Mouse (Mus musculus): ENCODE data around the gene Cnot6. TPM values are rescaled to one million over a fixed set of nuclear protein-coding genes. Genes with fewer than 3 reads are reported as not detected.

Cnot6 gene
- 90.1 TPM for polyA plus RNA-seq (2017; shearing (Covaris generic))

GRCm38 (mm10) chr11:49712555-49713335 lies at the start of gene Cnot6:
Gene Cnot6 (minus strand): TSS chr11:49712723.

GRCm38 (mm10) chr11:49663310-49663709 lies 49.2 kb downstream of the Cnot6 start, which contains the start of gene Scgb3a1:
Gene Scgb3a1 (plus strand): TSS chr11:49663610.

Other genes starting within 250 kb of the Cnot6 start
- gene Olfr1386, start 247.7 kb downstream of the Cnot6 start, polyA plus RNA-seq (2017; shearing (Covaris generic)): not detected
- gene Olfr1385, start 223.7 kb downstream of the Cnot6 start, polyA plus RNA-seq (2017; shearing (Covaris generic)): 0.05 TPM
- not detected for gene Olfr1384, start 206.0 kb downstream of the Cnot6 start, polyA plus RNA-seq (2017; shearing (Covaris generic))
- gene Olfr1383, start 193.1 kb downstream of the Cnot6 start, polyA plus RNA-seq (2017; shearing (Covaris generic)): not detected
- not detected for gene Olfr1382, start 184.5 kb downstream of the Cnot6 start, polyA plus RNA-seq (2017; shearing (Covaris generic))
- gene Olfr1381, start 169.3 kb downstream of the Cnot6 start, polyA plus RNA-seq (2017; shearing (Covaris generic)): not detected
- not detected for gene Olfr1380, start 155.8 kb downstream of the Cnot6 start, polyA plus RNA-seq (2017; shearing (Covaris generic))
- 0.02 TPM for gene Flt4, start 103.5 kb downstream of the Cnot6 start, polyA plus RNA-seq (2017; shearing (Covaris generic))
- 0.77 TPM for gene Scgb3a1, start 49.1 kb downstream of the Cnot6 start, polyA plus RNA-seq (2017; shearing (Covaris generic))
- gene Gfpt2, start 81.5 kb upstream of the Cnot6 start, polyA plus RNA-seq (2017; shearing (Covaris generic)): 2.1 TPM
- 84.9 TPM for gene Mapk9, start 134.0 kb upstream of the Cnot6 start, polyA plus RNA-seq (2017; shearing (Covaris generic))
- gene Rasgef1c, start 189.1 kb upstream of the Cnot6 start, polyA plus RNA-seq (2017; shearing (Covaris generic)): 0.10 TPM

Data from CD4-positive, CD25-positive, alpha-beta regulatory T cell (primary cell).